ENCODE assay signal across 13 mouse cellular contexts in the genomic region with DNA sequence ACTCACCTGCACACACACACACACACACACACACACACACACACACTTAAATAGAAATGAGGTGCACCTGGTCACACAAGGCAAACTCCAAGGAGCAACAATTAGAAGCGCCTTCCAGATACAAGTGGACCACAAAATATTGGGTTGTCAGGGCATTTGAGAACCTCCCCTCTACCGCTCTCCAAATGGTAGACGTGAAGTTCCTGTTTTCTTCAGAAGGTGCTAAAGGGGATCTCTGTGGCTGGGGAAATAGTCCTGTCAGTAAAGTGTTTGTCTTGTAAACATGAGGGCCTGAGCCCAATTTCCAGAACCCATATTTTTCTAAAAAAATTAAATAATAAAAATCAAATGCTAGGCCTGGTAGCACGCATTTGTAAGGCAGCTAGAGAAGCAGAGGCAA.
"Had no signal": no experiment of that assay in that cellular context is flagged by ENCODE, and none has a peak within 500 bp of the region (broad histone marks: within the 10 kb centered on the region; RNA-seq: fewer than 3 reads in every experiment).

No protein-coding gene starts in this region.

- DNase-seq: gastrocnemius, adult 2 months; gastrocnemius, postnatal 10 days; gastrocnemius, postnatal 25 days; heart, adult 18-20 months; heart, postnatal 14 days; heart, postnatal 36 days; kidney, adult 11 months; kidney, adult 2 months; kidney, adult 9 months; kidney, postnatal 14 days; kidney, postnatal 36 days; layer of hippocampus, adult 9-11 months; left cerebral cortex, postnatal 4 days had no signal
